Mouse (Mus musculus) intestine, embryonic 16.5 days (tissue): ENCODE measurements around the gene Sertad2. TPM values are rescaled to one million over a fixed set of nuclear protein-coding genes. Genes with fewer than 3 reads are reported as not detected.
A peak's percentile ranks its signal among the peaks of the same experiment; 100 is the strongest.

Experiments used
- ATAC-seq: fragments of 200-750 bp; cut with Nextera tagmentation; 2 replicates; pipeline ENCODE4 v1.8.0; 2017; ENCODE audit warnings: moderate TSS enrichment, moderate library complexity
- H3K27ac ChIP-seq: fragments of 300-500 bp; sonication (generic); 2 replicates; pipeline ENCODE4 v1.5.1; 2014; ENCODE audit warnings: mild to moderate bottlenecking, low read length
- H3K27me3 ChIP-seq: fragments of 300-500 bp; sonication (generic); replicated peaks from 2 replicates; pipeline ENCODE4 v1.6.1; 2014; ENCODE audit warnings: low read length, control low read depth, mixed read lengths; ENCODE audit not compliant: control insufficient read depth, insufficient read depth
- H3K36me3 ChIP-seq: fragments of 300-500 bp; sonication (generic); 2 replicates; pipeline ENCODE4 v1.6.1; 2014; ENCODE audit warnings: low read length, control low read depth; ENCODE audit not compliant: control insufficient read depth, insufficient read depth
- H3K4me1 ChIP-seq: fragments of 300-500 bp; sonication (generic); 2 replicates; pipeline ENCODE4 v1.6.1; 2014; ENCODE audit warnings: low read length, control low read depth, mixed read lengths; ENCODE audit not compliant: control insufficient read depth, insufficient read depth
- H3K4me2 ChIP-seq: fragments of 300-500 bp; sonication (generic); 2 replicates; pipeline ENCODE4 v1.6.1; 2014; ENCODE audit warnings: low read depth, low read length, control low read depth
- H3K4me3 ChIP-seq: fragments of 300-500 bp; sonication (generic); 2 replicates; pipeline ENCODE4 v1.5.1; 2014; ENCODE audit warnings: mild to moderate bottlenecking, low read length
- H3K9ac ChIP-seq: fragments of 300-500 bp; sonication (generic); 2 replicates; pipeline ENCODE4 v1.6.1; 2014; ENCODE audit warnings: low read depth, low read length
- H3K9me3 ChIP-seq: fragments of 300-500 bp; sonication (generic); 2 replicates; pipeline ENCODE4 v1.6.1; 2016; ENCODE audit warnings: low read length, control low read depth; ENCODE audit not compliant: control insufficient read depth
- WGBS: fragments of 180-500 bp; shearing (Covaris S2); extraction: QIAGEN DNeasy Blood & Tissue Kit; methylation state at CpG from one replicate; pipeline ENCODE4 v1.1.7; 2014; 5-methylcytosine and 5-hydroxymethylcytosine counted together
- polyA plus RNA-seq: library from polyadenylated mRNA; unstranded; fragments of >200 nt; fragmentation: Nextera tagmentation; extraction: Ambion mirVana; gene quantifications from 2 replicates; pipeline ENCODE4 v1.2.1, GENCODE M21; 2015

The Sertad2 gene
- polyA plus RNA-seq, 1 experiment from 2014 or later, result 41.3 TPM

DNA sequence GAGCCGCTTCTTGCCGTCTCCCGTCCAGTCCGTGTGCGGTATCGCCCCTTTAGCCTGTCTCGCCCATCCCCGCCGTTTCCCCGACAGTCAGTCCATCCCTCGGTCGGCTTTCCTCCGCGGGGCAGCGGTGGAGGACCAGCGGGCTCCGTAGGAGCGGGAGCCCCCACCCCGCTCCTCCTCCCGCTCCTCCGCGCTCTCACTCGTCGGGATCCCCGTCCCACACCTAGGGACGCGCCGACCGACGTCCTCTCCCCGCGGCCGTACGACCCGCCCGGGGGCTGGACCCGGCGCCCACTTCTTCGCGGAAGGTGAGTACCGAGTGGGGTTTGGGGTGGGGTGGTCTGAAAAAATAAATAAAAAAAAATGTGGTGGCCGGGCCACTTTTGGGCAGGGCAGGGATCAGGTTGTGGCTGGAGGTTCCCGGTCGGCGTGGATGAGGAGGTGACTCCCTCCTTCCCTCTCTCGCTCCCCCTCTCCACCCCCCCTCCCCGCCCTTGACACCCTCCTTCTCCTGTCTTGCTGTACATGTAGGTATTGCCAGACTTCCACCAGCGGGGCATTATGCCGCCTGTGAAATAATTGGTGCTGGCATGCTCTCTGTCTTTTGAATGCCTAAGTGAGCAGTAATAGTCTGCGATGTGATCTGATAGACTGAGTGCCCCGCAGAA is 534 bp downstream of the Sertad2 start:
- Histone ChIP-seq H3K27me3 (no peaks in the 10 kb centered on the region), H3K9me3 (no peaks in the 10 kb centered on the region), H3K4me3 (peak overlapping the region; percentile 72), H3K4me1 (peaks cover 4% of the 10 kb centered on the region; the same call in 1 of the 2 replicates), H3K36me3 (no peaks in the 10 kb centered on the region), H3K27ac (peak overlapping the region; percentile 87), H3K4me2 (peak overlapping the region; percentile 86), H3K9ac (peak overlapping the region; percentile 76)
- no peak; the same call in 1 of the 2 replicates for ATAC-seq
- under 1% methylated on average over 50 of the region's 51 CpGs for WGBS

DNA sequence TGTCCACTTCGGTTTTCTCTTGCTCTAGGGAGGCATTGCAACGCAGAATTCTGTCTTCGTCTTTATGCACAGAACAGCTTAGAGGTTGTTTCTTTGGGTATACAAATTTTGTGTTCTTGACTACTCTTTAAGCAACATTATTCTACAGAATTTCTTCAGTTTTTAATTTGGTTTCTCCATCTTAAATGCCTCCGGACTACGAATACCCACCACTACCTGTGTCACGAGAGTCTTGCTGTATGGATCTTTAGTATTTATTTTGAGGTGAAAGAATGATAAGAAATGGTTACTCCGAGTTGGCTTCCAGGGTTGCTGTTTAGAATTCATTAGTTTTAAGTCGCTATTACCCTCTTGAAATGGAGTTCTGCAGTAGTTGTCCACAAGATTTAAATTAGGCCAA is 1.3 kb downstream of the Sertad2 start:
- 68% methylated on average over 8 of the region's 8 CpGs for WGBS
- no peak for ATAC-seq
- Histone ChIP-seq H3K4me3 (no peak overlapping the region), H3K4me1 (peaks cover 4% of the 10 kb centered on the region; the same call in 1 of the 2 replicates), H3K27ac (no peak overlapping the region), H3K9ac (no peak overlapping the region), H3K9me3 (no peaks in the 10 kb centered on the region), H3K4me2 (no peak overlapping the region), H3K27me3 (no peaks in the 10 kb centered on the region), H3K36me3 (no peaks in the 10 kb centered on the region)

DNA sequence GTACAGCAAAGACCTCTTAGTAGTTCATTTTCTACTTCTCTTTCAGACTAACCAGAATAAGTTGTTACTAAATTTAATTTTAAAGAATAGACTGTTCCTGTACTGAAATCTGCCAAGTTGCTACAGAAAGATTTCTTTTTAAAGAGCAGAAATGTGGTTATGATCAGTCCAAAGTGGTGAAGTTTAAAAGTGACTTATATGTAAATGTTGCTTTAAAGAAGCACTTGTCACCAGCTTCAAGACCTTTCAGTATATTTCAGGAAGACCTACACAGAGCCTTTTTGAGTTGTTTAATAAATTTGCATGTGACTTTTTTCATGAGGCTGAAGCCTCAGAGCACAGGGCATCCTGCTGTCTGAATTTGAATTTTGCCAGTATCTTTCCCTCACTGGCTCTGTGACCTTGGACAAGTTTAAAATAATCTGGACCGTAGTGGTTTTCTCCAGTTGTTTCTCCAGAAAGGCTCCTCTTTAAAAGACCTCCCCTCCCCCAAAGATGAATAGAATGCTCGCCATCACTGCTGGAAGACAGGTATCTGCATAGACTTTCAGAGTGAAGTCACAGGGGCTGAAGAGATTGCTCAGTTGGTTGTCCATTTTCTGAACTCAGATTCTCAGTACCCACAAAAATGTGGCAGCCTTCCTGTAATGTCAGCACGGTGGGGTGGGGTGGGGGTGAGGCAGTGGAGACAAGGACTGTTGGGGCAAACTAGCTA is 1.9 kb downstream of the Sertad2 start:
- Histone ChIP-seq H3K9ac (no peak overlapping the region), H3K4me1 (peaks cover 4% of the 10 kb centered on the region; the same call in 1 of the 2 replicates), H3K9me3 (no peaks in the 10 kb centered on the region), H3K4me3 (no peak overlapping the region), H3K27ac (no peak overlapping the region), H3K36me3 (no peaks in the 10 kb centered on the region), H3K4me2 (no peak overlapping the region), H3K27me3 (no peaks in the 10 kb centered on the region)
- no peak for ATAC-seq
- WGBS, result 71% methylated on average over 3 of the region's 3 CpGs

DNA sequence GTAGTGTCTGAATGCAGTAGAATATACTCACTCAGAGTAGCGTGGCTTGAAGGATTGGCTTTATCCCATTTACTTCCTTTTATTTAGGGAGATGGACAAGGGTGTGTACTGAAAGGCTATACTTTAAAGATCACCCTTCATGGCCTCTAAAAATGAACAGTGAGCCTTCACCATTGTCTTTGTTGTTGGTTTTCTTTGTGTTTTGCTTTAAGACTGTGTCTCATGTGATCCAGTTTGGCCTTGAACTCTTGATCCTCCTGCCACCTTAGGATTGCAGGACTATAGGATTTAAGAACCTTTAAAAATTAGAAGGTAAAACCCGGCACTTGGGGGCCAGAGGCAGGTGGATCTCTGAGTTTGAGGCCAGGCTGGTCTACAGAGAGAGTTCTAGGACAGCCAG is 6.4 kb downstream of the Sertad2 start:
- Histone ChIP-seq H3K4me2 (no peak overlapping the region), H3K4me1 (no peaks in the 10 kb centered on the region), H3K27ac (no peak overlapping the region), H3K4me3 (no peak overlapping the region), H3K27me3 (no peaks in the 10 kb centered on the region), H3K9me3 (no peaks in the 10 kb centered on the region), H3K9ac (no peak overlapping the region), H3K36me3 (no peaks in the 10 kb centered on the region)
- no peak for ATAC-seq
- WGBS, result 79% methylated on average over 2 of the region's 2 CpGs

DNA sequence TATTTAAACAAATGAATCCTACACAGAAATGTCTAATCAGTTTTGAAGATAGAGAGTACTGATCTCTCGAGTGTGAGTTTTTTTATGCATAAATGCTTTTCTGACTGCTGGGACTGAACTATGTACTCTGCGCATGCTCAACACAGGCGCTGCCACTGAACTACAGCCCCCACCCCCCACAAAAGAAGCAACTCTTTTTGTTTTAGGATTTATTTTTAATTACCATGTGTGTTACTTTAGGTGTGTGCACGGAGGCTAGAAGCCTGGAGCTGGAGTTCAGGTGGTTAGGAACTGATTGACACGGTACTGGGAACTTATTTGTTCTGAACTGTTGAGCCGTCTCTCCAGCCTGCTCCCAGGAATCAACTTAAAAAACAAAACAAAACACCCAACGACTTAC is 7.1 kb downstream of the Sertad2 start:
- H3K9me3 ChIP-seq, result no peaks in the 10 kb centered on the region
- no peak overlapping the region for H3K9ac ChIP-seq
- WGBS, result 72% methylated on average over 7 of the region's 7 CpGs
- no peaks in the 10 kb centered on the region for H3K27me3 ChIP-seq
- no peaks in the 10 kb centered on the region for H3K36me3 ChIP-seq
- H3K4me2 ChIP-seq, result no peak overlapping the region
- ATAC-seq, result no peak
- no peak overlapping the region for H3K27ac ChIP-seq
- no peak overlapping the region for H3K4me3 ChIP-seq
- H3K4me1 ChIP-seq, result no peaks in the 10 kb centered on the region

DNA sequence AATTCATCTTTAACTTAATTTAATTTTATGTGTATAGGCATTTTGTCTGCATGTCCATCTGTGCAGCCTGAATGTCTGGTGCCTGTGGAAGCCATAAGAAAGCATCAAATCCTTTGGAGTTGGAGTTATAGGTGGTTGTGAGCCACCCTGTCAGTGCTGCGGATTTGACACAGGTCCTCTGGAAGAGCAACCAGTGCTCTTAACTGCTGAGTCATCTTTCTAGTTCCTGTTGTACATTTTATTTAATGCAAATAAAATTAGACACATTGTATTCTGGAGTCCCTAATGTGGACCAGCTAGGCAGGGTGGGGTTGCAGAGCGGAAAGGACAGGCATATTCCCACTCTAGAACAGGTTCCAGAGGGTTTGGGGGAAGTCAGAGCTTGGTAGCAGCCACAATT is 9.0 kb downstream of the Sertad2 start:
- no peak overlapping the region for H3K4me3 ChIP-seq
- H3K27me3 ChIP-seq, result no peaks in the 10 kb centered on the region
- no peaks in the 10 kb centered on the region for H3K9me3 ChIP-seq
- H3K9ac ChIP-seq, result no peak overlapping the region
- no peaks in the 10 kb centered on the region for H3K36me3 ChIP-seq
- WGBS, result 89% methylated on average over 2 of the region's 2 CpGs
- no peak overlapping the region for H3K27ac ChIP-seq
- ATAC-seq, result no peak
- H3K4me2 ChIP-seq, result no peak overlapping the region
- H3K4me1 ChIP-seq, result no peaks in the 10 kb centered on the region

DNA sequence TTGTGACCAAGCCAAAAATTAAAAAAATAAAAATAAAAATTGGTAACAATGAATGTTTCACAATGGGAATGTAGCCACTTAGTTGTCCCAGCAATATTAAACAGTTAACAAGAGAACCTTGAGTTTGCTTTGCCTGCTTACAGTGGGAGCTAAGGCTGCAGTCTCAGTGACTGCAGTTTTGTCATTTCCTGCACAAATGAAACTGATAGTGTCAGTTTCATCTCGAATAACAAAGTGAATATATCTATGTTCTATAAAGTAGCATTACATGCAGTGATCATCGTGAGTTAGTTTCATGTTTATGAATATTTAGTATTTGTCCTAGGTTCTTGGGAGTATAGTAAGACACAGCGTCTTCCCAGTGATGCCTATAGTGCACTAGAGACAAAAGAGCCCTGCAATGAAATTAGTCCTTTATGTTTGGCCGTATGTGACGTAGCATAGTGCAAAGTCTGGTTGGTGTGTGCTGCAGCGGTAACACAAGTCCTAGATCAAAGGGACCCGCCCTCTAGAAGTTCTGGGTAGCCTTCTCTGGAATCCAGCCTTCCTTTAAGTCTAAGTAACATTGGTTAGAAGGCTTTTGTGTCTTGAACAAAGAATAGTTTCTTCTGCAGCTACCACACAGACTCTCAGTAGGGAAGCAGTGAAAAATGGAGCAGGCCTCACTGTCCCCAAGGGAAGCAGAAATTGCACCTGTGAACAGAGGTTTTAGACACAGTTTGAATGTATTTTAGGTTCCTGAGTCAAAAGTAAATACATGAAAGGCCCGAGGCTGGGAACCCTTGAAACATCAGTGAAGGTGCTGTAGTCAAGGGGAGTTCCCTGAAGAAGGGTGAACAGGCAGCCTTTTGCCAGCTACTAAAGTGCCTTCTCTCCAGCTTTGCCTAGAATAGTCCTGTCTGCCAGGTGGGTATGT is 10.0 kb downstream of the Sertad2 start:
- 72% methylated on average over 8 of the region's 8 CpGs for WGBS
- Histone ChIP-seq H3K27ac (no peak overlapping the region), H3K9ac (no peak overlapping the region), H3K4me2 (no peak overlapping the region), H3K9me3 (no peaks in the 10 kb centered on the region), H3K4me1 (no peaks in the 10 kb centered on the region), H3K36me3 (no peaks in the 10 kb centered on the region), H3K4me3 (no peak overlapping the region), H3K27me3 (no peaks in the 10 kb centered on the region)
- ATAC-seq, result no peak

DNA sequence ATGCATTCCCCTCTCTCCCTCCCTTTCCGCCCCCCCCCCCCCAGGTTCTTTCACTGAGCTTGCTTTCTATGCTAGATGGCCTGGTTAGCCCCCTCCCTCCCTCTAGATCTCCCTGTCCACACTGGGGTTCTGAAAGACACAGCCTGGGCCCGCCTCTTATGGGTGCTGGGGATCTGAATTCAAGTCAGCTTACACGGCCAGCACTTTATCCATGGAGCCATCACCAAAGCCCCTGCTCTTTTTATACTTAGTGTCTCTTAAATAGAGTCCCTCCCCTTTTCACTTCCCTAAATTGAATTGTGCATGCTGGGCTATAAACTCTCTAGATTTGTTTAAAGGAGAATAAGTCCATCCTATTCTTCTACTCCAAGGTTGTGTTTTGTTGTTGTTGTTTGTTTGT is 12.6 kb downstream of the Sertad2 start:
- H3K4me3 ChIP-seq, result no peak overlapping the region
- H3K27ac ChIP-seq, result no peak overlapping the region
- no peaks in the 10 kb centered on the region for H3K36me3 ChIP-seq
- H3K4me1 ChIP-seq, result peaks cover 13% of the 10 kb centered on the region
- no peak overlapping the region for H3K4me2 ChIP-seq
- no peak overlapping the region for H3K9ac ChIP-seq
- 0 out of 2 replicates have a peak, but pooled peaks cover 2% of the 10 kb centered on the region for H3K27me3 ChIP-seq
- no peaks in the 10 kb centered on the region for H3K9me3 ChIP-seq
- WGBS, result 85% methylated on average over 3 of the region's 3 CpGs
- no peak for ATAC-seq
